Mouse (Mus musculus): Measurements from ENCODE around the gene Gm20696. TPM values are rescaled to one million over a fixed set of nuclear protein-coding genes. Genes with fewer than 3 reads are reported as not detected.

Gm20696 gene
- total RNA-seq, 1 experiment, result 0.58 TPM

GRCm38 (mm10) chr6:99251222-99251621 is 415.4 kb downstream of the Gm20696 start:
- DNase-seq (ENCODE audit: low read depth, low spot score), result no peak
- H3K9ac ChIP-seq (ENCODE audit: insufficient read depth, low read depth, low read length, poor library complexity, severe bottlenecking), result no peak overlapping the region
- TF ChIP-seq HCFC1 (IDR thresholded peaks at IDR 0.05; ENCODE audit: borderline replicate concordance, insufficient read depth, low read length) (no peak), ZC3H11A (IDR thresholded peaks at IDR 0.05; ENCODE audit: borderline replicate concordance, low read depth, low read length) (no peak), MAFK (IDR thresholded peaks at IDR 0.05; ENCODE audit: insufficient read depth, low read depth, low read length) (no peak), ZNF384 (IDR thresholded peaks at IDR 0.05; ENCODE audit: low read depth, low read length) (no peak), CHD2 (IDR thresholded peaks at IDR 0.05; ENCODE audit: low read depth, low read length) (no peak)
- no peaks in the 10 kb centered on the region for H3K9me3 ChIP-seq (ENCODE audit: control insufficient read depth, insufficient read depth, low read depth, low read length)
- no peaks in the 10 kb centered on the region for H3K4me1 ChIP-seq (ENCODE audit: control insufficient read depth in 2 of 2, insufficient read depth in 2 of 2, low read length in 2 of 2, poor library complexity in 1 of 2)
- no peak overlapping the region for H3K27ac ChIP-seq (ENCODE audit: insufficient read depth, low read depth, low read length, poor library complexity, severe bottlenecking)
- no peak overlapping the region for H3K4me3 ChIP-seq (ENCODE audit: insufficient read depth in 1 of 2, low read depth in 1 of 2, low read length in 2 of 2, poor library complexity in 1 of 2, severe bottlenecking in 1 of 2)
- H3K36me3 ChIP-seq (ENCODE audit: control insufficient read depth, insufficient read depth, low read length, poor library complexity, severe bottlenecking), result no peaks in the 10 kb centered on the region
- in situ Hi-C loops (cut with MboI; ENCODE audit: low sequenced_read_pairs in 2 of 2, unreplicated experiment in 2 of 2), result no loop called here

GRCm38 (mm10) chr6:99249496-99250030 is 417.0 kb downstream of the Gm20696 start:
- TF ChIP-seq CHD2 (IDR thresholded peaks at IDR 0.05; ENCODE audit: low read depth, low read length) (no peak), HCFC1 (IDR thresholded peaks at IDR 0.05; ENCODE audit: borderline replicate concordance, insufficient read depth, low read length) (no peak), ZC3H11A (IDR thresholded peaks at IDR 0.05; ENCODE audit: borderline replicate concordance, low read depth, low read length) (no peak), ZNF384 (IDR thresholded peaks at IDR 0.05; ENCODE audit: low read depth, low read length) (no peak), MAFK (IDR thresholded peaks at IDR 0.05; ENCODE audit: insufficient read depth, low read depth, low read length) (no peak)
- H3K27ac ChIP-seq (ENCODE audit: insufficient read depth, low read depth, low read length, poor library complexity, severe bottlenecking), result no peak overlapping the region
- no peak overlapping the region for H3K9ac ChIP-seq (ENCODE audit: insufficient read depth, low read depth, low read length, poor library complexity, severe bottlenecking)
- DNase-seq (ENCODE audit: low read depth, low spot score), result no peak
- H3K9me3 ChIP-seq (ENCODE audit: control insufficient read depth, insufficient read depth, low read depth, low read length), result no peaks in the 10 kb centered on the region
- H3K4me3 ChIP-seq (ENCODE audit: insufficient read depth in 1 of 2, low read depth in 1 of 2, low read length in 2 of 2, poor library complexity in 1 of 2, severe bottlenecking in 1 of 2), result no peak overlapping the region
- H3K4me1 ChIP-seq (ENCODE audit: control insufficient read depth in 2 of 2, insufficient read depth in 2 of 2, low read length in 2 of 2, poor library complexity in 1 of 2), result no peaks in the 10 kb centered on the region
- in situ Hi-C loops (cut with MboI; ENCODE audit: low sequenced_read_pairs in 2 of 2, unreplicated experiment in 2 of 2), result no loop called here
- H3K36me3 ChIP-seq (ENCODE audit: control insufficient read depth, insufficient read depth, low read length, poor library complexity, severe bottlenecking), result no peaks in the 10 kb centered on the region

- H3K4me3 ChIP-seq (ENCODE audit: insufficient read depth in 1 of 2, low read depth in 1 of 2, low read length in 2 of 2, poor library complexity in 1 of 2, severe bottlenecking in 1 of 2), result no peak overlapping the region
- no peak overlapping the region for H3K9ac ChIP-seq (ENCODE audit: insufficient read depth, low read depth, low read length, poor library complexity, severe bottlenecking)
- DNase-seq (ENCODE audit: low read depth, low spot score), result no peak
- TF ChIP-seq ZNF384 (IDR thresholded peaks at IDR 0.05; ENCODE audit: low read depth, low read length), result no peak
- no peak for TF ChIP-seq MAFK (IDR thresholded peaks at IDR 0.05; ENCODE audit: insufficient read depth, low read depth, low read length)
- TF ChIP-seq ZC3H11A (IDR thresholded peaks at IDR 0.05; ENCODE audit: borderline replicate concordance, low read depth, low read length), result no peak
- TF ChIP-seq HCFC1 (IDR thresholded peaks at IDR 0.05; ENCODE audit: borderline replicate concordance, insufficient read depth, low read length), result no peak
- TF ChIP-seq CHD2 (IDR thresholded peaks at IDR 0.05; ENCODE audit: low read depth, low read length), result no peak
- no peaks in the 10 kb centered on the region for H3K4me1 ChIP-seq (ENCODE audit: control insufficient read depth in 2 of 2, insufficient read depth in 2 of 2, low read length in 2 of 2, poor library complexity in 1 of 2)
- H3K36me3 ChIP-seq (ENCODE audit: control insufficient read depth, insufficient read depth, low read length, poor library complexity, severe bottlenecking), result no peaks in the 10 kb centered on the region
- in situ Hi-C loops (cut with MboI; ENCODE audit: low sequenced_read_pairs in 2 of 2, unreplicated experiment in 2 of 2), result no loop called here
- H3K9me3 ChIP-seq (ENCODE audit: control insufficient read depth, insufficient read depth, low read depth, low read length), result no peaks in the 10 kb centered on the region
- no peak overlapping the region for H3K27ac ChIP-seq (ENCODE audit: insufficient read depth, low read depth, low read length, poor library complexity, severe bottlenecking)
Observed at GRCm38 (mm10) chr6:99248396-99248795, 418.2 kb downstream of the Gm20696 start.

- Histone ChIP-seq H3K4me1 (ENCODE audit: control insufficient read depth in 2 of 2, insufficient read depth in 2 of 2, low read length in 2 of 2, poor library complexity in 1 of 2) (peaks cover 0 to 8% of the 10 kb centered on the region in 2 experiments; a peak in 1 of 4 replicates), H3K4me3 (ENCODE audit: insufficient read depth in 1 of 2, low read depth in 1 of 2, low read length in 2 of 2, poor library complexity in 1 of 2, severe bottlenecking in 1 of 2) (no peak overlapping the region), H3K36me3 (ENCODE audit: control insufficient read depth, insufficient read depth, low read length, poor library complexity, severe bottlenecking) (no peaks in the 10 kb centered on the region), H3K27ac (ENCODE audit: insufficient read depth, low read depth, low read length, poor library complexity, severe bottlenecking) (no peak overlapping the region), H3K9ac (ENCODE audit: insufficient read depth, low read depth, low read length, poor library complexity, severe bottlenecking) (no peak overlapping the region), H3K9me3 (ENCODE audit: control insufficient read depth, insufficient read depth, low read depth, low read length) (no peaks in the 10 kb centered on the region)
- DNase-seq (ENCODE audit: low read depth, low spot score), result no peak
- in situ Hi-C loops (cut with MboI; ENCODE audit: low sequenced_read_pairs in 2 of 2, unreplicated experiment in 2 of 2), result no loop called here
- TF ChIP-seq MAFK (IDR thresholded peaks at IDR 0.05; ENCODE audit: insufficient read depth, low read depth, low read length), result no peak
- TF ChIP-seq ZNF384 (IDR thresholded peaks at IDR 0.05; ENCODE audit: low read depth, low read length), result no peak
- no peak for TF ChIP-seq HCFC1 (IDR thresholded peaks at IDR 0.05; ENCODE audit: borderline replicate concordance, insufficient read depth, low read length)
- TF ChIP-seq ZC3H11A (IDR thresholded peaks at IDR 0.05; ENCODE audit: borderline replicate concordance, low read depth, low read length), result no peak
- TF ChIP-seq CHD2 (IDR thresholded peaks at IDR 0.05; ENCODE audit: low read depth, low read length), result no peak
Observed at GRCm38 (mm10) chr6:99241625-99242395, 424.8 kb downstream of the Gm20696 start.
